Mouse (Mus musculus) erythroblast, embryonic 14.5 days (primary cell): Measurements from ENCODE around the gene Abhd16b. TPM values are rescaled to one million over a fixed set of nuclear protein-coding genes. Genes with fewer than 3 reads are reported as not detected.

Source experiments
- H3K27me3 ChIP-seq: 2 replicates; pipeline ENCODE4 v1.6.1; 2012; ENCODE audit warnings: inconsistent platforms; ENCODE audit not compliant: control insufficient read depth
- H3K36me3 ChIP-seq: 2 replicates; pipeline ENCODE4 v1.6.1; 2012; ENCODE audit warnings: mild to moderate bottlenecking, inconsistent platforms; ENCODE audit not compliant: control insufficient read depth
- H3K4me1 ChIP-seq: 2 replicates; pipeline ENCODE4 v1.6.1; 2012; ENCODE audit warnings: inconsistent platforms; ENCODE audit not compliant: control insufficient read depth
- H3K4me3 ChIP-seq: replicated peaks from 2 replicates; pipeline ENCODE3; 2012; ENCODE audit warnings: moderate library complexity, mild to moderate bottlenecking, inconsistent platforms
- H3K9me3 ChIP-seq: 2 replicates; pipeline ENCODE4 v1.6.1; 2012; ENCODE audit warnings: low read length, inconsistent platforms, mixed read lengths; ENCODE audit not compliant: control insufficient read depth
- GATA1 ChIP-seq: IDR thresholded peaks from 2 replicates; pipeline ENCODE4 v1.6.1; 2012; ENCODE audit warnings: low read length, inconsistent platforms, mixed read lengths
- TAL1 ChIP-seq: IDR thresholded peaks from 3 replicates; pipeline ENCODE4 v1.6.1; 2012; ENCODE audit warnings: low read length, inconsistent platforms, mixed read lengths
- polyA plus RNA-seq: library from polyadenylated mRNA; stranded (reverse); fragments of >175 nt; gene quantifications from 2 replicates; pipeline ENCODE4 v1.2.3, GENCODE M21; 2012

Abhd16b gene
- polyA plus RNA-seq, 1 experiment = not detected

- H3K27me3 ChIP-seq = peaks cover 81% of the 10 kb centered on the region
- H3K4me3 ChIP-seq = no peak overlapping the region
- no peaks in the 10 kb centered on the region for H3K9me3 ChIP-seq
- no peaks in the 10 kb centered on the region for H3K36me3 ChIP-seq
- peaks cover 66% of the 10 kb centered on the region for H3K4me1 ChIP-seq
- TF ChIP-seq TAL1 = no peak
- TF ChIP-seq GATA1 = no peak
Measured at GRCm38 (mm10) chr2:181461536-181462100, 31.4 kb upstream of the Abhd16b start.

- Histone ChIP-seq H3K27me3 (peaks cover 71% of the 10 kb centered on the region), H3K9me3 (no peaks in the 10 kb centered on the region), H3K4me3 (no peak overlapping the region), H3K36me3 (no peaks in the 10 kb centered on the region), H3K4me1 (peaks cover 57% of the 10 kb centered on the region)
- TF ChIP-seq GATA1 = no peak
- TF ChIP-seq TAL1 = no peak
Measured at GRCm38 (mm10) chr2:181462604-181463003, 30.4 kb upstream of the Abhd16b start.

DNA sequence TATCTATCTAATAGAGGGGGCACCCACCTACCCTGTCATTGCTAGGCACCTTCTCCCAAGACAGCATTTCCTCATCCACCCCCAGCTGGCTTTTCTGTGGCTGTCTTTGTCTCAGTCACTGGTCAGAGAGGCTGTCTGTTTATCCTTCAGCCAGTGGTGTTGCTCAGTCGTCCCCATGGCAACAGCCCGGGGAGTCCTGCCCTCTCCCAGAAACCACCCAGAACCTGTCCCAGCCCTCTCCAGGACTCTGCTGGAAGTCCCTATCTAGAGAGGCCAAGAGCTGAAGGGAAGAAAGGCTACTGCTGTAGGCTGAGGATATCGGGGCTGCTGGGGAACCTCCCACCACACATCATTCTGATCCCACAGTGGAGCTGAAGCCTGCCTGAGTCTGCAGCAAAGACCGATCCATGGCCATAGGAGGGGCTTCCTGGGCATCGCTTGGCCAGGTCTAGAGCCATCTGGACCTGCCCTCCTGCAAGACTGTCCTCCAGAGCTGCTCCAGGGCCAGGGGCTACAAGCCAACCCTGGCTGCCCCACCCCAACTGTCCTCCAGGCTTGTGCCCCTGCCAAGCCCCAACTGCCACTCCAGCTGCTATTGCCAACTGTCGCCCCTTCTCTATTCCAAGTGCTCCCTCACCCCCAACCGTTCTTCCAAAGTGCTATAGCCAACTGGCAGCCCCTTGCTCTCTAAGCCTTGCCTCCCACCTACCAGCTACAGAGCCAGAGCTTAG is 29.8 kb upstream of the Abhd16b start:
- no peaks in the 10 kb centered on the region for H3K9me3 ChIP-seq
- no peak overlapping the region for H3K4me3 ChIP-seq
- TF ChIP-seq GATA1 = no peak
- no peak for TF ChIP-seq TAL1
- no peaks in the 10 kb centered on the region for H3K36me3 ChIP-seq
- peaks cover 52% of the 10 kb centered on the region for H3K4me1 ChIP-seq
- H3K27me3 ChIP-seq = peaks cover 66% of the 10 kb centered on the region

GRCm38 (mm10) chr2:181465423-181465822 is 27.6 kb upstream of the Abhd16b start:
- no peak for TF ChIP-seq GATA1
- no peak for TF ChIP-seq TAL1
- Histone ChIP-seq H3K27me3 (peaks cover 46% of the 10 kb centered on the region), H3K36me3 (no peaks in the 10 kb centered on the region), H3K4me1 (peaks cover 35% of the 10 kb centered on the region), H3K9me3 (no peaks in the 10 kb centered on the region), H3K4me3 (no peak overlapping the region)

DNA sequence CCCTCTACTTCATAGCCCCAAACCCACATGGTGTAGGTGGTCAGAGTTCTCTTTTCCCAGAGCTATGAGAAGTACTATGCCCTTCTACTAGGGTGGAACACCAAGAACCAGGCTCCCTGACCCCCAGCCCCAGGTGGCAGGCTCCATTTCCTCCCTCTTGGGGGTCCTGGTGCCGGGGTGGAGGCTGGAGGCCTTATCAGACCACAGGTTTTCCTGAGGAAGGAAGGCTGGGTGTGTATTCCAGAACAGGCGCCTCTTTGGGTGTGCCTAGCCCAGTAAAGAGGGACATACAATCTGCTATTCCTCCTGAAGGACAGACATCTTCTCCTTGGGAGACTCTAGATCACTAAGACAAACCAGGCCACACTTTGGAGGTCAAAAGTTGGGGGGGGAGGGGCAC is 22.7 kb upstream of the Abhd16b start:
- H3K36me3 ChIP-seq = no peaks in the 10 kb centered on the region
- no peak for TF ChIP-seq GATA1
- no peak for TF ChIP-seq TAL1
- no peak overlapping the region for H3K4me3 ChIP-seq
- H3K4me1 ChIP-seq = peaks cover 7% of the 10 kb centered on the region
- H3K9me3 ChIP-seq = no peaks in the 10 kb centered on the region
- peaks cover 7% of the 10 kb centered on the region; the same call in 1 of the 2 replicates for H3K27me3 ChIP-seq

DNA sequence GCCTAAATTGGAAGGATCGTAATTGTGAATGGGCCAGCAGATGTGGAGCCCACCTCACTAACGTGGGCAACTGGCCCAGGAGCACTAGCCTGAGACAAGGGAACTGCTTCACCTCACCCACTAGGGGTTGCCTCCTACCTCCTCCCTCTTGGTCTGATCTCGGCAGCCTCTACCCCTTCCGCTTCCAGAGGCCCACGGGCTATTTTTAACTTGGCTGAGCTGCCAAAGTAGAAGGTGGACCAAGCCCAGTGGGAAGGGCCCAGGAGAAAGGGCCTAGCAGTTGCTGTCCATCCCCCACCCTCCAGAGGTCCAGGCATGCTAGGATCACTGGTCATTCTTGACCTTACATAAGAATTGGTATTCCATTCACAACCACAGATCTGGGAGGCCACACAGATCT is 21.8 kb upstream of the Abhd16b start:
- peaks cover 7% of the 10 kb centered on the region for H3K4me1 ChIP-seq
- TF ChIP-seq TAL1 (no peak), GATA1 (no peak)
- no peak overlapping the region for H3K4me3 ChIP-seq
- H3K27me3 ChIP-seq = peaks cover 2% of the 10 kb centered on the region; the same call in 1 of the 2 replicates
- H3K9me3 ChIP-seq = no peaks in the 10 kb centered on the region
- H3K36me3 ChIP-seq = no peaks in the 10 kb centered on the region

- Histone ChIP-seq H3K27me3 (peaks cover 2% of the 10 kb centered on the region; the same call in 1 of the 2 replicates), H3K36me3 (no peaks in the 10 kb centered on the region), H3K9me3 (no peaks in the 10 kb centered on the region), H3K4me3 (no peak overlapping the region), H3K4me1 (peaks cover 7% of the 10 kb centered on the region)
- TF ChIP-seq GATA1 (no peak), TAL1 (no peak)
Measured at GRCm38 (mm10) chr2:181472256-181472827, 20.7 kb upstream of the Abhd16b start.

DNA sequence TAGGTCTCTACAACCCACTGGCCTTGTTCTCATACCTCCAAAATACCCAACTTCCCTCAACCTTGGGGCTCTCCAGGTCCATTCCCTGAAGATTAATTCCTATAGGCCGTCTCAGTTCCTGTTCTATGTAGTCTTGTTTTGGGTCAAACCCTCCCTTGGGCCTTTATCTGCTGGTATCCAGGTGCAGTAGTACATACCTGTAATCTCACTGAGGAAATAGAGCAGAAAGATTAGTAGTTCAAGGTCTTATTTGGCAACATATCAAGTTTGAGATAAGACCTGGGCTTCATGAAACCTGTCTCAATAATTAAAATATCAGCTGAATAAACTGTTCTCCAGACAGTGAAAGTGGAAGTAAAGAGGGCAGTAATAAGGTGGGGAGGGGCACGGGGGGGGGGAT is 9.9 kb upstream of the Abhd16b start:
- H3K36me3 ChIP-seq = no peaks in the 10 kb centered on the region
- no peaks in the 10 kb centered on the region for H3K27me3 ChIP-seq
- no peak overlapping the region for H3K4me3 ChIP-seq
- no peaks in the 10 kb centered on the region for H3K9me3 ChIP-seq
- TF ChIP-seq GATA1 = no peak
- no peak for TF ChIP-seq TAL1
- H3K4me1 ChIP-seq = peaks cover 37% of the 10 kb centered on the region

DNA sequence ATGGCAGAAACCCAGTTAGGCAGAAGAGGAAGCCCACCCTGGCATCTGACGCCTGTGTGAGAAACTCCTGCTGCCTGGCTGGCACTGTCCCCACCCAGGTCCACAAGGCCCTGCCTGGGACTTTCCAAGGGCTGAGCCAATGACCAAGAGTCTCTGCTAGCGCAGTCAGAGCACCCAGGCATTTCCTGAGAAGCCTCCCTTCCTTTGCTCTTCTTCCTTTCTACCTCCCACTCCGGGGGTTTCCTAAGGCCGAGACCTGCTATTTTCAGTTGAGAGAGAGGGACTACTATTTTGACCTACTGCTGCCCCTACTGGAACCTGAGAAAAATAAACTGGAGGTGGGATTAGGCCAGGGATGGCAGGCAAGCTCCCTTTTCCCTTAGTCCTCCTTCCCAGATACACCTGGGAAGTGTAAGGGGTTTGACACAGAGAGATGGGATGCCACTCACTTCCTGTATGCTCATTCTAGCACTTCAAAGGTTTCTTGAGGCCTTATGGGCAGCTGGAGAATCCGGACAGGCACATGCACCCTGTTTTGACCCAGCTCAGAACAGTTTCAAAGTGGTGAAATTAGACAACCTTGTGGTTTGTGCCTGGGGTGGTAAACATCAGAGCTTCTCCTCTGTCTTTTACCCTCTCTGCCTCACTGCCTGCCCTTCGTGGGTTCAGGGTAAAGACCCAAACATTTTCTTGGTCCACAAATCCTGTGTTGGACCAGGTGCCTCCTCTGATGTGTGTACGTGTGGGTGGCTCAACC is 9.3 kb upstream of the Abhd16b start:
- TF ChIP-seq TAL1 (no peak), GATA1 (no peak)
- Histone ChIP-seq H3K4me1 (peaks cover 37% of the 10 kb centered on the region), H3K36me3 (no peaks in the 10 kb centered on the region), H3K4me3 (no peak overlapping the region), H3K27me3 (no peaks in the 10 kb centered on the region), H3K9me3 (no peaks in the 10 kb centered on the region)
